Comparison of ENCODE assay signal across 7 mouse cellular contexts in the genomic region with DNA sequence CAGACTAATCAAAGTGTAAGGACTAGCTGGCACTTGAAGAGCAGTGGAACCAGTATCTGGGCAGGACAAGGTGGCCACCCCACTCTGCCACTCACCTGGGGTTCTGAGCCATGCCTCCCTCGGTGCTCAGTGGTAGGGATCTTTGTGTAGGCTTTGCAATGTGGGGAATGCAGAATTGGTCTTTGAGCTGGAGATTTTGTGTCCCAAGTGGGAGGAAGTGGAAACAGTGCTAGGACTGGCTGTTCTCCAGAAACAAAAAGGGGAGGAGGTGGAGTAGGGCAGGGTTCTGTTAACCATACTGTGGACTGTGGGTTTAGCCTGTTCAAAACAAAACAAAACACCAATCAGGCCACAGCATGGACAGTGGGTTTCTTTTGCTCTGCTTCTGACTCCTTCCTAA. TPM values are rescaled to one million over a fixed set of nuclear protein-coding genes. Genes with fewer than 3 reads are reported as not detected.
DNase-seq lines count a peak whose midpoint lies in the region; ATAC-seq and TF ChIP-seq lines count a peak whose summit lies in the region.

A gene (minus strand): TSS at position 226 of the 400 bp plus-strand sequence.

- peak within 1 kb of the TSS; percentile 12; the same call in 1 of the 2 replicates for H3K4me3 ChIP-seq in spleen, adult 2 months (ENCODE audit: extremely low read depth, insufficient read depth, insufficient read length)

- TF ChIP-seq POLR2A in spleen, adult 2 months (IDR thresholded peaks at IDR 0.05; ENCODE audit: low read depth, low read length) = no peak

- H3K4me1 ChIP-seq in spleen, adult 2 months (ENCODE audit: control insufficient read depth, insufficient read depth, insufficient read length) = no peaks in the 10 kb centered on the region

- peak within 1 kb of the TSS; percentile 67; the same call in 1 of the 2 replicates for H3K27ac ChIP-seq in spleen, adult 2 months (ENCODE audit: insufficient read depth, low read length)

- no peak for DNase-seq in spleen, adult 2 months (ENCODE audit: low read depth in 1 of 2, low spot score in 2 of 2)
- DNase-seq in spleen, postnatal 4 days (ENCODE audit: low spot score in 2 of 2) = no peak
- peak; percentile 76 for DNase-seq in gastrocnemius, postnatal 25 days
- DNase-seq in kidney, adult 8-10 months = peak; percentile 78 to 84
- DNase-seq in skeletal muscle tissue, adult 2 months (ENCODE audit: low read depth, low spot score) = peak; percentile 79
- no peak for DNase-seq in cerebellum, postnatal 14 days

- ATAC-seq in megakaryocyte-erythroid progenitor cell, adult 5-6 weeks (replicated peaks; ENCODE audit: low FRiP score, low TSS enrichment, poor library complexity, severe bottlenecking) = no peak

- no peaks in the 10 kb centered on the region for H3K27me3 ChIP-seq in spleen, adult 2 months (ENCODE audit: control insufficient read depth, insufficient read depth, low read length)

- TF ChIP-seq CTCF in spleen, adult 2 months (IDR thresholded peaks at IDR 0.05; ENCODE audit: extremely low read depth, insufficient read depth, insufficient read length, insufficient replicate concordance) = no peak

- H3K36me3 ChIP-seq in spleen, adult 2 months (ENCODE audit: control insufficient read depth, insufficient read depth, low read length) = peaks cover 22% of the 10 kb centered on the region

- 84% methylated on average over 1 of the region's 1 CpGs for WGBS in spleen, adult 2 months

RNA-seq across cellular contexts. Expression of the gene that starts here (rescaled TPM):
- 10.5 and 12.9 TPM in 2 replicates for polyA plus RNA-seq in spleen, adult 2 months (2012; rRNA removed)
- 10 to 100 TPM; 12.3 to 22.9 TPM for total RNA-seq in gastrocnemius, postnatal 25 days (2021)
- not detected in 2 replicates for total RNA-seq in megakaryocyte-erythroid progenitor cell, adult 5-6 weeks (2014; fragmentation: Nextera tagmentation)
- total RNA-seq in megakaryocyte-erythroid progenitor cell, adult 5-6 weeks (2017) = not detected in 2 replicates

Comparison
In these comparisons a context has a peak if more than half of its experiments do, and no peak if none do; other contexts are left out.
1. RNA of the gene that starts here (total RNA-seq): 12.3 to 22.9 TPM in gastrocnemius, postnatal 25 days; not detected in megakaryocyte-erythroid progenitor cell, adult 5-6 weeks; every median in the first group is over 10 times any median in the second.
2. DNase-seq: peak in gastrocnemius, postnatal 25 days (single experiment), kidney, adult 8-10 months (2 of 2) and skeletal muscle tissue, adult 2 months (single experiment); none in spleen, adult 2 months (0 of 2), spleen, postnatal 4 days (0 of 2) and cerebellum, postnatal 14 days (0 of 2).